Mouse (Mus musculus) thymus, adult 2 months (tissue): ENCODE data around the gene Farp1.

Experiments
- CTCF ChIP-seq: fragments of 200-500 bp; IDR thresholded peaks from 2 replicates; pipeline ENCODE4 v1.5.1; 2012; ENCODE audit warnings: mild to moderate bottlenecking, control low read depth, low read length, moderate library complexity, borderline replicate concordance; ENCODE audit not compliant: control insufficient read depth, poor library complexity, insufficient read depth; ENCODE audit errors: extremely low read depth
- POLR2A ChIP-seq: fragments of 200-500 bp; IDR thresholded peaks from 2 replicates; pipeline ENCODE4 v1.6.1; 2012; ENCODE audit warnings: mild to moderate bottlenecking, low read length, control low read depth, moderate library complexity; ENCODE audit not compliant: control insufficient read depth, poor library complexity, insufficient read depth; ENCODE audit errors: extremely low read depth

DNA sequence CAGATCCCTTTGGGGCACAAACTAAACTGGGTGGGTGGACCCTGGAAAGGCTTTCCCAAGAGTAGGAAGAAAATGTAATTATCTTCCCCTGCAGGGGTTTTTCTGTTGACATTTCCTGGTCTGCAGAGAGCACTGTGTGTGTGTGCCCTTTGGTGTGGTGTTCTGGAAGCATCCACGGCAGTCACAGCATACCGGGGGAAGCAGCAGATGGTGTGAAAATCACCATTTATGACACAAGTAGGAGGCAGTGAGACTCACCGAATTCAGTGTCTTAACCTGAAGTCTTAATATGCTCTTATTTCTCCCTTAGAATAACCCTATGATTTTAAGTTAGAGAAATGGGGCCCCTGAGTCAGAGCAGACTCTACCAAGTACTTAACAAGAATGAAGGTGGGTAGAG, 133.7 kb downstream of the Farp1 start:
- TF ChIP-seq POLR2A (no peak), CTCF (no peak)
